Mouse (Mus musculus) olfactory bulb, adult 2 months (tissue): ENCODE results near the gene Esr1.

Experiments used
- CTCF ChIP-seq: fragments of 200-500 bp; IDR thresholded peaks from 2 replicates; pipeline ENCODE4 v1.5.1; 2012; ENCODE audit warnings: low read depth, mild to moderate bottlenecking, low read length, moderate library complexity; ENCODE audit not compliant: insufficient read depth
- POLR2A ChIP-seq: fragments of 200-500 bp; IDR thresholded peaks from 2 replicates; pipeline ENCODE4 v1.6.1; 2012; ENCODE audit warnings: mild to moderate bottlenecking, low read depth, low read length, moderate library complexity; ENCODE audit not compliant: insufficient read depth

GRCm38 (mm10) chr10:4847523-4847922 lies 236.1 kb downstream of the Esr1 start:
- no peak for TF ChIP-seq CTCF
- TF ChIP-seq POLR2A, result no peak
